Mouse (Mus musculus): ENCODE data around the gene C2cd2. TPM values are rescaled to one million over a fixed set of nuclear protein-coding genes. Genes with fewer than 3 reads are reported as not detected.

C2cd2 gene
- polyA plus RNA-seq, 1 experiment, result 26.0 TPM

DNA sequence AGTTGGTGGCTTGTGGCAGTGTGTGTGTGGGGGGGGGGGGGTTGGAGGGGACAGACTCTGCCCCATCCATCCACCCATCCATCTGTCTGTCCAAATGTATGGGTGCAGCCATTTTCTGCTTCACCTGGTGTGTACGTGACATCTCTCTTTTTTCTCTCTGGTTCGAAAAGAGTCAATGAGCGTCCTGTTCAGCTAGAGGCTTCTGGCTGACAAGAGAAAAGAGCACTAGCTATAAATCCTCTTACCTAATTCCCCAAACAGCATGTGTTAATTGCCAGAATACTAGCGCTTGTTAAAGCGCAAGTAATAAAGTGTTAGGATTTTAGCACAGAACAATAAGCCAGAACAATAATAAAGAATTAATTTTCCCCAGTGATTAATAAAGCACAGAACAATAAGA is 22.2 kb upstream of the C2cd2 start:
- Histone ChIP-seq H3K4me3 (ENCODE audit: insufficient read depth, low read depth, low read length) (no peak overlapping the region), H3K36me3 (ENCODE audit: control insufficient read depth, insufficient read depth, low read length) (no peaks in the 10 kb centered on the region), H3K27me3 (replicated peaks; ENCODE audit: control insufficient read depth, insufficient read depth, low read length) (no peaks in the 10 kb centered on the region), H3K4me1 (ENCODE audit: control insufficient read depth, insufficient read depth, low read length) (no peaks in the 10 kb centered on the region), H3K27ac (ENCODE audit: insufficient read depth, low read depth, low read length) (no peak overlapping the region)
- 39% methylated on average over 5 of the region's 5 CpGs for WGBS
- no peak for DNase-seq
- TF ChIP-seq CTCF (conservative IDR thresholded peaks at IDR 0.05; ENCODE audit: insufficient read depth, insufficient read length, low read depth, low read length), result no peak
- TF ChIP-seq POLR2A (IDR thresholded peaks at IDR 0.05; ENCODE audit: low read depth, low read length), result no peak

DNA sequence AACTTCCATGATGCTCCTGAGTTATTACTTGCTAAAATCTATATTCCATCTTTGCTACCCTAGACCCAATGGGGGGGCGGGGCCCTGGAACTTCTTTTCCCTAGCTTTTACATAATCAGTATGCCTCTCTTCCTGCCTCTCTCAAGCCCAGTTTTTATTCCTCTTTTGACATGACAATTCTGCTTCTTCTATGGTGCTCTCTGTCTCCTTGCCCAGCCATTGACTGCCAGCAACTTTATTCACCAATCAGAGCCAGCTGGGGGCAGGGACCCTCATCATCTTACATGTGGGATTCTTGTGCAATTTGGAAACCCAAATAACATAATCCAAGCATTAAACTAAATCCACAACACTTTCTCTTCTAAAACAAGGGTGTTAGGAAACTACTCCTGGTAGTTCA is 19.0 kb upstream of the C2cd2 start:
- H3K4me3 ChIP-seq (ENCODE audit: insufficient read depth, low read depth, low read length), result no peak overlapping the region
- no peaks in the 10 kb centered on the region for H3K4me1 ChIP-seq (ENCODE audit: control insufficient read depth, insufficient read depth, low read length)
- no peaks in the 10 kb centered on the region for H3K36me3 ChIP-seq (ENCODE audit: control insufficient read depth, insufficient read depth, low read length)
- TF ChIP-seq CTCF (conservative IDR thresholded peaks at IDR 0.05; ENCODE audit: insufficient read depth, insufficient read length, low read depth, low read length) (no peak), POLR2A (IDR thresholded peaks at IDR 0.05; ENCODE audit: low read depth, low read length) (no peak)
- no peaks in the 10 kb centered on the region for H3K27me3 ChIP-seq (replicated peaks; ENCODE audit: control insufficient read depth, insufficient read depth, low read length)
- no peak for DNase-seq
- WGBS, result 86% methylated on average over 1 of the region's 1 CpGs
- no peak overlapping the region for H3K27ac ChIP-seq (ENCODE audit: insufficient read depth, low read depth, low read length)

DNA sequence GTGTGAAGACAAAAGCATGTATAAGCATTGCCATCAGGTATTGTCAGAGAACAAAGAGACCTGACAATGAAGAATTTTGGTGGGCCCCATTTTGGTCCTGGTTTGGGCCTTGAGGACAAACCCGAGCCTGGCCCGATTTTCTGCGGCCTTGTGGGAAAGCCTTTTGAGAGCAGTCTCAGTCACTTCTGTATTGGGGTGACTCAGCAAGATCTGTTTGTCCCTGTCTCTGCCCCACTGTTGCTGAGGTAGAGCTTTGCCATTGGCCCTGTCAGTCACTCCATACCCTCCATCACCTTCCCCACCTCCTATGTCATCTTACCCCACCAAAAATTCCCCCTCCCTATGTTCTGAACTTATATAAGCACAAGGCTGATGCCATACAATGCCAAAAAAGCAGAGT is 15.3 kb upstream of the C2cd2 start:
- Histone ChIP-seq H3K27ac (ENCODE audit: insufficient read depth, low read depth, low read length) (no peak overlapping the region), H3K36me3 (ENCODE audit: control insufficient read depth, insufficient read depth, low read length) (no peaks in the 10 kb centered on the region), H3K27me3 (replicated peaks; ENCODE audit: control insufficient read depth, insufficient read depth, low read length) (no peaks in the 10 kb centered on the region), H3K4me1 (ENCODE audit: control insufficient read depth, insufficient read depth, low read length) (no peaks in the 10 kb centered on the region), H3K4me3 (ENCODE audit: insufficient read depth, low read depth, low read length) (no peak overlapping the region)
- no peak for DNase-seq
- WGBS, result 94% methylated on average over 3 of the region's 3 CpGs
- TF ChIP-seq POLR2A (IDR thresholded peaks at IDR 0.05; ENCODE audit: low read depth, low read length), result no peak
- no peak for TF ChIP-seq CTCF (conservative IDR thresholded peaks at IDR 0.05; ENCODE audit: insufficient read depth, insufficient read length, low read depth, low read length)

DNA sequence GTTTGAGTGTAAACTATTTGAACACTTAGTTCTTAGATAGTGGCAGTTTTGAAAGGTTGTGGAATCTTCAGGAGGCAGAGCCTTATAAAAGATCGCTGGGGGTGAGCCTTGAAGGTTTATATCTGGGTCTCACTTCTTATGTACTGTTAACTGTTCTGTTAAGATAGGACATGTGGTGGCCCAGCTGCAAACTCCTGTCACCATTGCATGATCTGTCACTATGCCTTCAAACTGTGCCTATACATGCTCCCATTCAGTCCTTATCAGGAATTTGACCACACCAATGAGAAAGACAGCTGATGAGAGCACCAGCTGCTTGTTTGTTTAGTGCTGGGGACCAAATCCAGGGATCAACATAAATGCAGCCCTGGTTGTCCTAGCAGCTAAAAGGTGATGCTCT is 14.9 kb upstream of the C2cd2 start:
- Histone ChIP-seq H3K36me3 (ENCODE audit: control insufficient read depth, insufficient read depth, low read length) (no peaks in the 10 kb centered on the region), H3K4me1 (ENCODE audit: control insufficient read depth, insufficient read depth, low read length) (no peaks in the 10 kb centered on the region), H3K27ac (ENCODE audit: insufficient read depth, low read depth, low read length) (no peak overlapping the region), H3K27me3 (replicated peaks; ENCODE audit: control insufficient read depth, insufficient read depth, low read length) (no peaks in the 10 kb centered on the region), H3K4me3 (ENCODE audit: insufficient read depth, low read depth, low read length) (no peak overlapping the region)
- no peak for DNase-seq
- 72% methylated on average over 1 of the region's 1 CpGs for WGBS
- TF ChIP-seq CTCF (conservative IDR thresholded peaks at IDR 0.05; ENCODE audit: insufficient read depth, insufficient read length, low read depth, low read length) (no peak), POLR2A (IDR thresholded peaks at IDR 0.05; ENCODE audit: low read depth, low read length) (no peak)

DNA sequence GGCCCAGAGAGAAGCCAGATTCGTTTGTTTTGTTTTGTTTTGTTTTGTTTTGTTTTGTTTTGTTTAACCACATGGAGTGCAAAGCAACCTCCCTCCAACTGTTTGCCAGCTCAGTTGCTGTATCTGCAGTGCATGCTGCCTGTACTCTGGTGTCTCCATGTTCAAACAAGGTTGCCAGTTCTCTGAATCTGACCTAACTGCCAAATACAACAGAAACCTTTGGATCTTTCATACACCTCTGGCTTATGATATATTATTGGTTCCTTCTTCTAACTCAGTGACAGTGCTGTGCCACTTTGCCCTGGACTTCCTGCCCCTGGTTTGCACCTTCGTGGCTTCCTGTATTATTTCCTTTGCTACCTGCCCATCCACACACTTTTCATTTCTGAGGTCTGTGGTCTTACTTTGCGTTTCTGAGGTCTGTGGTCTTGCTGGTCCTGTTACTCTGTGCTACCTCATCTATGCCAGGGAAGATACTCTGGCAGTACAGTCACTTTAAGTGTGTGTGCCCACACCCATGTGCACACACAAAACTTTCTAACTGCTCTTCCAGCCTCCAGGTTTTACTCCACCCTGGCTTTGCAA is 1.6 kb upstream of the C2cd2 start:
- DNase-seq, result no peak
- Histone ChIP-seq H3K27me3 (replicated peaks; ENCODE audit: control insufficient read depth, insufficient read depth, low read length) (no peaks in the 10 kb centered on the region), H3K4me1 (ENCODE audit: control insufficient read depth, insufficient read depth, low read length) (peaks cover 3% of the 10 kb centered on the region; the same call in 1 of the 2 replicates), H3K4me3 (ENCODE audit: insufficient read depth, low read depth, low read length) (no peak overlapping the region), H3K27ac (ENCODE audit: insufficient read depth, low read depth, low read length) (no peak overlapping the region), H3K36me3 (ENCODE audit: control insufficient read depth, insufficient read depth, low read length) (no peaks in the 10 kb centered on the region)
- WGBS, result 80% methylated on average over 3 of the region's 3 CpGs
- no peak for TF ChIP-seq CTCF (conservative IDR thresholded peaks at IDR 0.05; ENCODE audit: insufficient read depth, insufficient read length, low read depth, low read length)
- TF ChIP-seq POLR2A (IDR thresholded peaks at IDR 0.05; ENCODE audit: low read depth, low read length), result no peak

DNA sequence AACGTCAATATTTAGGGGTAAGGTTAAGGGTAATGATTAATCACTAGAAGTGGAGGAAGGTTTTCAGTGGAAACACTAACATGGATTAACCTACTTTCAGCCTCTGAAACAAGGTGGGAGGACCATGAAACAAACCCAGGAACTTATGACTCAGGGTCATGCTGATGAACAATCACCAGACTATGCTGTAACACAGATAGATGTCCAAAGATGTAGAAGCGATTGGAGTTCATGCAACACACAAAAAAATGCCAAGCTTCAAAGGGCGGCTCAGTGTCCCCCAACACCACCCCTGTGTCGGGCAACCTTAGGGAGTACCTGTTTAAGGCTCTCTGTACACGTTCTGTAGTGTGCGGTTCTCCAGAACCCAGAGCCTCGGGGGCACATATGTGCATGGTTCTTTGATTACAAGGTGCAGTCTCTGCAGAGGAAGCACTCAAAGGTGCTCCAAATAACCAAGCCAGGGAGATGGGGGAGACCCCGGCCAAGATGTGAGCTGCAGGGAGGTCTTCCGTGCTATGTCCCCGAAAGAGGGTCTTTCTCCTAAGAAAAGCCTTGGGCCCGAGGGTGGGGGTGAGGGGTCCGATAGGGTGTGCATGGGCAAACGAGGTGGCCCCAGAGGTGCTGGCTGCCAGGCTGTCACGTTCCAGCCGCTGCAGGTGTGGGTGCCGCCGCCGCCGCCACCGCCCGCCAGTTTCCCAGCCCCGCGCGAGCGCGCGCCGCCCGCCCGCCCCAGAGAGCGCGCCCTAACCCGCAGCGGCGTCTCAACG is 832 bp downstream of the C2cd2 start:
- DNase-seq, result peak; percentile 51
- Histone ChIP-seq H3K4me1 (ENCODE audit: control insufficient read depth, insufficient read depth, low read length) (peaks cover 3% of the 10 kb centered on the region; the same call in 1 of the 2 replicates), H3K36me3 (ENCODE audit: control insufficient read depth, insufficient read depth, low read length) (no peaks in the 10 kb centered on the region; the same call in 1 of the 2 replicates), H3K27ac (ENCODE audit: insufficient read depth, low read depth, low read length) (peak overlapping the region; percentile 24), H3K27me3 (replicated peaks; ENCODE audit: control insufficient read depth, insufficient read depth, low read length) (no peaks in the 10 kb centered on the region), H3K4me3 (ENCODE audit: insufficient read depth, low read depth, low read length) (peak overlapping the region; percentile 82)
- TF ChIP-seq POLR2A (IDR thresholded peaks at IDR 0.05; ENCODE audit: low read depth, low read length), result no peak
- WGBS, result 2% methylated on average over 36 of the region's 36 CpGs

DNA sequence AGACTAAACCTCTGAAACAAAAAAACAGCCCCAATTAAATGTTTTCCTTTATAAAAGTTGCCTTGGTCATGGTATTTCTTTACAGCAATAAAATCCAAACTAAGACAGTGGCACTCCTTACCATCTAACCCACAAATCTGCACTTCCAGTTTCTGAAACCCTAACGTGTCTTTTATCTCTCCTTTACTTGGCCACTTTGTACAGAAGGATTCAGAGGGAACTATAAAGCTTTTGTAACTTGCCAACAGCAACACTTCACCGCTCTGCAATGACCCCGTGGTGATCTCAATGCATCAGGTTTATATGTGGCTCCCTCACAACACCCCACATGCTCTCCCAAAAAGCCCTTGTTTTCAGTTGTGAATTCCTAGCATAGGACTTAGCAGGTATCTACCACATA is 2.0 kb downstream of the C2cd2 start:
- TF ChIP-seq CTCF (conservative IDR thresholded peaks at IDR 0.05; ENCODE audit: insufficient read depth, insufficient read length, low read depth, low read length), result no peak
- TF ChIP-seq POLR2A (IDR thresholded peaks at IDR 0.05; ENCODE audit: low read depth, low read length), result no peak

More for the DNA sequence above, 2.0 kb downstream of the C2cd2 start:
- no peak for DNase-seq
- H3K4me3 ChIP-seq (ENCODE audit: insufficient read depth, low read depth, low read length), result no peak overlapping the region
- no peaks in the 10 kb centered on the region; the same call in 1 of the 2 replicates for H3K36me3 ChIP-seq (ENCODE audit: control insufficient read depth, insufficient read depth, low read length)
- no peak overlapping the region for H3K27ac ChIP-seq (ENCODE audit: insufficient read depth, low read depth, low read length)
- H3K4me1 ChIP-seq (ENCODE audit: control insufficient read depth, insufficient read depth, low read length), result peaks cover 3% of the 10 kb centered on the region; the same call in 1 of the 2 replicates
- no peaks in the 10 kb centered on the region for H3K27me3 ChIP-seq (replicated peaks; ENCODE audit: control insufficient read depth, insufficient read depth, low read length)
- 80% methylated on average over 3 of the region's 3 CpGs for WGBS
